Mouse (Mus musculus): Measurements from ENCODE around the gene Psmc5. TPM values are rescaled to one million over a fixed set of nuclear protein-coding genes. Genes with fewer than 3 reads are reported as not detected.
A peak's percentile ranks its signal among the peaks of the same experiment; 100 is the strongest.
"Not testable (repeated sequence)": the region's sequence is repeated elsewhere in the genome, so short reads cannot be mapped to it uniquely, and the experiment has no call there.

Psmc5 gene
- total RNA-seq (2017) = 86.0 and 87.2 TPM in 2 replicates

- ATAC-seq (replicated peaks in 1 of 2; ENCODE audit: insufficient read depth in 1 of 2, low FRiP score in 2 of 2, low TSS enrichment in 1 of 2, low read depth in 1 of 2, poor library complexity in 2 of 2, severe bottlenecking in 2 of 2) = peak; percentile 96 to 97
Measured at GRCm38 (mm10) chr11:106255685-106256451, at the start of gene Psmc5, which contains the start of gene Ftsj3. Gene Psmc5, plus strand, starts transcription at chr11:106256154. Gene Ftsj3, minus strand, starts transcription at chr11:106256079.

DNA sequence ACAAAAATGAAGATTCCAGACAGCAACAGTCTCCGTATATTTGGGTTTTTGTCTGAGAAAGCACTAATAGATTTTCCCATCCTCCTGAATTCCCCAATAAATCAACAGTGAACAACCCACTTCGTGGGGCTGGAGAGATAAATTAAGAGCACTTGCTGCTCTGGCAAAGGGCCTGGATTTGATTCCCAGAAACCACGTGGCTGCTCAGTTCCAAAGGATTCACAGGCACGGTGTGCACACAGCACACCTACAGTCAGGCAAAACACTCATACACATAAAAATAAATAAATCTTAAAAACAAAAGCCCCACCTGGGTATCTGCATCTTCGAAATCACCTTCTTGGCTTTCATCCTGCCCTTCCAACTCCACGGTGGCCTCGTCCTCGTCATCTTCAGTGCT, 43.2 kb upstream of the Psmc5 start:
- no peak for ATAC-seq (replicated peaks in 1 of 2; ENCODE audit: insufficient read depth in 1 of 2, low FRiP score in 2 of 2, low TSS enrichment in 1 of 2, low read depth in 1 of 2, poor library complexity in 2 of 2, severe bottlenecking in 2 of 2)

DNA sequence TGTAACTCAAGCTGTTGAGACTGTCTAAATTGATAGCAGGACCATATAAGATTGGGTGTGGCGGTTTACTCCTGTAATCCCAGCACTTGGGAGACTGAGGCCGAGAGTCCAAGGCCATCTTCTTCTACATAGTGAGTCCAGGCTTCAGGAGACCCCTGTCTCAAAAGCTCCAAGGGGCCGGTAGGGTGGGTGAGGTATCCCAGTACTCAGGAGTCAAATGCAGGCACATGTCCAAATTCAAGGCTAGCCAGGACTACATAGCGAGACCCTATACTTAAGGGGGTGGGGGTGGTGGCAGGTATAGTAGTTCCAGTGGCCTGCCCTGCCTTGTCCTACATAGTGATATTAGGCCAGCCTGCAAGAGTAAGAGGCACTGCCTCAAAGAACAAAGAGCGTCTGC, 41.1 kb upstream of the Psmc5 start:
- ATAC-seq (replicated peaks in 1 of 2; ENCODE audit: insufficient read depth in 1 of 2, low FRiP score in 2 of 2, low TSS enrichment in 1 of 2, low read depth in 1 of 2, poor library complexity in 2 of 2, severe bottlenecking in 2 of 2) = no peak

GRCm38 (mm10) chr11:106215450-106215859, 40.5 kb upstream of the Psmc5 start:
- no peak for ATAC-seq (replicated peaks in 1 of 2; ENCODE audit: insufficient read depth in 1 of 2, low FRiP score in 2 of 2, low TSS enrichment in 1 of 2, low read depth in 1 of 2, poor library complexity in 2 of 2, severe bottlenecking in 2 of 2)

- ATAC-seq (replicated peaks in 1 of 2; ENCODE audit: insufficient read depth in 1 of 2, low FRiP score in 2 of 2, low TSS enrichment in 1 of 2, low read depth in 1 of 2, poor library complexity in 2 of 2, severe bottlenecking in 2 of 2) = peak; percentile 90 to 92
Measured at GRCm38 (mm10) chr11:106215927-106216729, 39.8 kb upstream of the Psmc5 start, which contains the start of gene Ccdc47. Gene Ccdc47, minus strand, starts transcription at chr11:106216344.

GRCm38 (mm10) chr11:106216730-106217490, 39.0 kb upstream of the Psmc5 start, which contains the start of gene Ddx42:
Gene Ddx42, plus strand, starts transcription at chr11:106216926.
- ATAC-seq (replicated peaks in 1 of 2; ENCODE audit: insufficient read depth in 1 of 2, low FRiP score in 2 of 2, low TSS enrichment in 1 of 2, low read depth in 1 of 2, poor library complexity in 2 of 2, severe bottlenecking in 2 of 2) = peak; percentile 84 to 85

DNA sequence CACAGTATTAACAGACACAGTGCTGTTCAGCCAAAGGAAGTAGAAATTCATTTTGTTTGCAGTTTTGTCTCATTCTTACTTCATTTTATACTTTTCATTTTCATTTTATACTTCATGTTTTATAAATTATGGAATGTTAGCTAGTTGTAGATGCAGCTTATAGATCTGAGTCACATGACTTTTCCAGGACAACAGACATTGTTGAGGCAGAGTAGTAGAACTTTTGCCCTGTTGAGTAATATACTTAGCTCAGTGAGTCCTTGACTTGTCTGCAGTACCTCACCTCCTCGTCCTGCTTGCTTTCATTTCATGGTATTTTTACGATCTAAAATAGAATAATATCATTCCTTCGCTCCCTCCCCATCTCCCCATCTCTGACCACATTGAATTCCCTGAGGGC, 35.4 kb upstream of the Psmc5 start:
- ATAC-seq (replicated peaks in 1 of 2; ENCODE audit: insufficient read depth in 1 of 2, low FRiP score in 2 of 2, low TSS enrichment in 1 of 2, low read depth in 1 of 2, poor library complexity in 2 of 2, severe bottlenecking in 2 of 2) = no peak

- not testable (repeated sequence) for ATAC-seq (replicated peaks in 1 of 2; ENCODE audit: insufficient read depth in 1 of 2, low FRiP score in 2 of 2, low TSS enrichment in 1 of 2, low read depth in 1 of 2, poor library complexity in 2 of 2, severe bottlenecking in 2 of 2)
Measured at GRCm38 (mm10) chr11:106233978-106234377, 22.0 kb upstream of the Psmc5 start.

DNA sequence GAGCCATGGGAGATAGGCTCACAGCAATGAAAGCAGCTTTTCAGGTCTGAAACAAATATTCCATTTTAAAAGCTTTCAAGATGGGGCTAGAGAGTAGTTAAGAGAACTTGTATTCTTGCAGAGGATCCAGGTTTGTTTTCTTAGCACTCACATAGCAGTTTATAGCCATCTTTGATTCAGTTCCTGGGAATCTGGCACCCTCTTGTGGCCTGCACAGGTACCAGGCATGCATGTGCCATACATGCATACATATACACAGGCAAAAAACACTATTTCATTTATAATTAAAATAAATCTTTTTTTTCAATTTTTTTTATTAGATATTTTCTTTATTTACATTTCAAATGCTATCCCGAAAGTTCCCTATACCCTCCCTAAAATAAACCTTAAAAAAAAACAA, 9.1 kb upstream of the Psmc5 start:
- ATAC-seq (replicated peaks in 1 of 2; ENCODE audit: insufficient read depth in 1 of 2, low FRiP score in 2 of 2, low TSS enrichment in 1 of 2, low read depth in 1 of 2, poor library complexity in 2 of 2, severe bottlenecking in 2 of 2) = no peak

DNA sequence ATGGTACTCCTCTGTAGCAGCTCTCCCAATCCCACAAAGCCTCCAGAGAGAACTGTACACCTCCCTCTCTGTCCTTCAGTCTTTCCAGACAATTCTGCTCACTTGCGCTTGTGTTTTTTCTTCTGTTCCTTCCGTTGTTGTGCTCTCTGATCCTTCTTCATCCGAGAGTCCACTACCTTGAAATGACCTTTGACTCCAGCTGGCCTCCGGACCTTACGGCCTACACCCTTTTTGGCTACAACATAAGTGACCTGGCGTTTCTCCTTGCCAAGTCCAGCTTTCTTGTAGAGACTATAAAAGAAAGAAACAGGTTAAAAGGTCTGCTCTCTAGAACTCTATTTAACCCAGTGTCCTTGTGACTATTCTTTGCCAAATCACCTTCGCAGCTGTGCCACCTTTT, 6.6 kb upstream of the Psmc5 start:
- no peak for ATAC-seq (replicated peaks in 1 of 2; ENCODE audit: insufficient read depth in 1 of 2, low FRiP score in 2 of 2, low TSS enrichment in 1 of 2, low read depth in 1 of 2, poor library complexity in 2 of 2, severe bottlenecking in 2 of 2)

- no peak for ATAC-seq (replicated peaks in 1 of 2; ENCODE audit: insufficient read depth in 1 of 2, low FRiP score in 2 of 2, low TSS enrichment in 1 of 2, low read depth in 1 of 2, poor library complexity in 2 of 2, severe bottlenecking in 2 of 2)
Measured at GRCm38 (mm10) chr11:106254767-106255166, 1.2 kb upstream of the Psmc5 start.

GRCm38 (mm10) chr11:106255174-106255573, 780 bp upstream of the Psmc5 start:
- ATAC-seq (replicated peaks in 1 of 2; ENCODE audit: insufficient read depth in 1 of 2, low FRiP score in 2 of 2, low TSS enrichment in 1 of 2, low read depth in 1 of 2, poor library complexity in 2 of 2, severe bottlenecking in 2 of 2) = no peak

- no peak for ATAC-seq (replicated peaks in 1 of 2; ENCODE audit: insufficient read depth in 1 of 2, low FRiP score in 2 of 2, low TSS enrichment in 1 of 2, low read depth in 1 of 2, poor library complexity in 2 of 2, severe bottlenecking in 2 of 2)
Measured at GRCm38 (mm10) chr11:106256775-106257174, 821 bp downstream of the Psmc5 start.

GRCm38 (mm10) chr11:106260826-106261450, 5.0 kb downstream of the Psmc5 start:
- ATAC-seq (replicated peaks in 1 of 2; ENCODE audit: insufficient read depth in 1 of 2, low FRiP score in 2 of 2, low TSS enrichment in 1 of 2, low read depth in 1 of 2, poor library complexity in 2 of 2, severe bottlenecking in 2 of 2) = no peak

- no peak for ATAC-seq (replicated peaks in 1 of 2; ENCODE audit: insufficient read depth in 1 of 2, low FRiP score in 2 of 2, low TSS enrichment in 1 of 2, low read depth in 1 of 2, poor library complexity in 2 of 2, severe bottlenecking in 2 of 2)
Measured at GRCm38 (mm10) chr11:106263963-106264362, 8.0 kb downstream of the Psmc5 start.

DNA sequence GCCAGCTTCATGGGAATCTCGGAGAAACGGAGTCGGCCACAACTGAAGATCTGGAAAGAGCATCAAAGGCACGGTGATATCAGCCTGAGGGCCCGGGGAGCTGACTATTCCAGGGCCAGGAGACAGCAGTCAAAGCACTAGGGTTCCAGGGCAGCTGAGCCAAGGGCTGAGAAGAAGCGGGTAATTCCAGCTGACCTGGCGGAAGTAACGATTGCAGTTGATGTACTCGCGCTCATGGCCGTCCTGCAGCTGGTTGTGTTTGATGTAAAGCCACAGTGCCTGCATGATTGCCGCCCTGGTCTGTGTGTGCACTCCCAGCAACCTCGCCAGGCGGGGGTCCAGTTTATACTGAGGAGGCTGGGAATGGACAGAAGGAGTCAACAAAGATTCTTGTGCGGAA, 9.0 kb downstream of the Psmc5 start:
- no peak for ATAC-seq (replicated peaks in 1 of 2; ENCODE audit: insufficient read depth in 1 of 2, low FRiP score in 2 of 2, low TSS enrichment in 1 of 2, low read depth in 1 of 2, poor library complexity in 2 of 2, severe bottlenecking in 2 of 2)

DNA sequence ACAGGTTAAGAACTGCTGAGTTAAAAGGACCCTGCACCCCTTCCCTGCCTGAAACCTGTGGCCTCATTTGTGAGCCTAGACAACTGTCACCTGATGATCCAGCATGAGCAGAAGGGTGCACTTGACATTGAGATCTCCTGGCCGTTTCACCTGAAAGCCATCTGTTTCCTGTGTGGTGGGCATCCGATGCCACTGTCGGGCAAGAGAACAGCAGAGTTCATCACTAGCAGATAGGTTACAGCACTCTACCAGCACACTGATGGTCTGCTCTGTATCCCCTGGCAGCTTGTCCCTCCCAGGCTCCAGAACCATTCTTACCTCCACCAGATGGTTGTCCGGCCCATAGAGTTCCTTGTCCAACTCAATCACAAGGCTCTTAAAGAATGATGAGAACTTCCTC, 9.6 kb downstream of the Psmc5 start:
- no peak for ATAC-seq (replicated peaks in 1 of 2; ENCODE audit: insufficient read depth in 1 of 2, low FRiP score in 2 of 2, low TSS enrichment in 1 of 2, low read depth in 1 of 2, poor library complexity in 2 of 2, severe bottlenecking in 2 of 2)

Data from hematopoietic stem cell, adult 5-6 weeks (primary cell).